Mouse (Mus musculus) midbrain, embryonic 15.5 days (tissue): ENCODE data around the gene Stx11. TPM values are rescaled to one million over a fixed set of nuclear protein-coding genes. Genes with fewer than 3 reads are reported as not detected.
"Not testable (repeated sequence)": the region's sequence is repeated elsewhere in the genome, so short reads cannot be mapped to it uniquely, and the experiment has no call there.

Experiments used
- ATAC-seq: fragments of 200-750 bp; cut with Nextera tagmentation; replicated peaks from 2 replicates; pipeline ENCODE4 v1.8.0; 2017; ENCODE audit warnings: moderate TSS enrichment
- H3K27ac ChIP-seq: fragments of 300-500 bp; sonication (generic); 2 replicates; pipeline ENCODE4 v1.5.1; 2015; ENCODE audit warnings: mild to moderate bottlenecking, inconsistent platforms
- H3K27me3 ChIP-seq: fragments of 300-500 bp; sonication (generic); replicated peaks from 2 replicates; pipeline ENCODE4 v1.6.1; 2015; ENCODE audit warnings: inconsistent platforms
- H3K36me3 ChIP-seq: fragments of 300-500 bp; sonication (generic); replicated peaks from 2 replicates; pipeline ENCODE4 v1.6.1; 2015; ENCODE audit warnings: inconsistent platforms
- H3K4me1 ChIP-seq: fragments of 300-500 bp; sonication (generic); 2 replicates; pipeline ENCODE4 v1.6.1; 2015; ENCODE audit warnings: inconsistent platforms
- H3K4me2 ChIP-seq: fragments of 300-500 bp; sonication (generic); 2 replicates; pipeline ENCODE4 v1.6.1; 2015; ENCODE audit warnings: inconsistent platforms, mild to moderate bottlenecking, moderate library complexity
- H3K4me3 ChIP-seq: fragments of 300-500 bp; sonication (generic); 2 replicates; pipeline ENCODE4 v1.5.1; 2015; ENCODE audit warnings: mild to moderate bottlenecking, inconsistent platforms
- H3K9ac ChIP-seq: fragments of 300-500 bp; sonication (generic); 2 replicates; pipeline ENCODE4 v1.6.1; 2015; ENCODE audit warnings: mild to moderate bottlenecking, inconsistent platforms
- H3K9me3 ChIP-seq: fragments of 300-500 bp; sonication (generic); 2 replicates; pipeline ENCODE4 v1.6.1; 2016; ENCODE audit warnings: inconsistent platforms
- WGBS: fragments of 180-500 bp; shearing (Covaris S2); methylation state at CpG from one replicate; pipeline ENCODE4 v1.1.7; 2015; ENCODE audit warnings: mixed read lengths; 5-methylcytosine and 5-hydroxymethylcytosine counted together
- polyA plus RNA-seq: library from polyadenylated mRNA; unstranded; fragments of >200 nt; fragmentation: Nextera tagmentation; extraction: Ambion mirVana; gene quantifications from 2 replicates; pipeline ENCODE4 v1.2.1, GENCODE M21; 2015

Stx11 gene
- polyA plus RNA-seq, 1 experiment from 2014 or later, result 1.4 TPM

GRCm38 (mm10) chr10:12981071-12981470 lies 17.0 kb upstream of the Stx11 start:
- Histone ChIP-seq H3K4me3 (no peak overlapping the region), H3K4me1 (no peaks in the 10 kb centered on the region), H3K9me3 (no peaks in the 10 kb centered on the region), H3K36me3 (no peaks in the 10 kb centered on the region), H3K27ac (no peak overlapping the region), H3K27me3 (no peaks in the 10 kb centered on the region), H3K9ac (no peak overlapping the region), H3K4me2 (no peak overlapping the region)
- ATAC-seq, result no peak
- 78% methylated on average over 7 of the region's 7 CpGs for WGBS

- Histone ChIP-seq H3K9me3 (no peaks in the 10 kb centered on the region), H3K4me3 (no peak overlapping the region), H3K4me2 (no peak overlapping the region), H3K9ac (no peak overlapping the region), H3K27me3 (no peaks in the 10 kb centered on the region), H3K36me3 (no peaks in the 10 kb centered on the region), H3K27ac (no peak overlapping the region), H3K4me1 (no peaks in the 10 kb centered on the region)
- no peak for ATAC-seq
- WGBS, result 78% methylated on average over 9 of the region's 9 CpGs
Observed at GRCm38 (mm10) chr10:12977787-12978212, 13.7 kb upstream of the Stx11 start.

GRCm38 (mm10) chr10:12976552-12976951 lies 12.5 kb upstream of the Stx11 start:
- no peaks in the 10 kb centered on the region for H3K9me3 ChIP-seq
- no peaks in the 10 kb centered on the region for H3K4me1 ChIP-seq
- no peaks in the 10 kb centered on the region for H3K27me3 ChIP-seq
- WGBS, result 92% methylated on average over 7 of the region's 7 CpGs
- H3K27ac ChIP-seq, result no peak overlapping the region
- no peak overlapping the region for H3K4me3 ChIP-seq
- no peak overlapping the region for H3K4me2 ChIP-seq
- no peak overlapping the region for H3K9ac ChIP-seq
- ATAC-seq, result no peak
- no peaks in the 10 kb centered on the region for H3K36me3 ChIP-seq

- no peak overlapping the region for H3K4me3 ChIP-seq
- no peaks in the 10 kb centered on the region for H3K4me1 ChIP-seq
- H3K27ac ChIP-seq, result no peak overlapping the region
- H3K36me3 ChIP-seq, result no peaks in the 10 kb centered on the region
- no peaks in the 10 kb centered on the region for H3K9me3 ChIP-seq
- H3K9ac ChIP-seq, result no peak overlapping the region
- H3K4me2 ChIP-seq, result no peak overlapping the region
- no peak for ATAC-seq
- no peaks in the 10 kb centered on the region for H3K27me3 ChIP-seq
- 90% methylated on average over 7 of the region's 7 CpGs for WGBS
Observed at GRCm38 (mm10) chr10:12975957-12976356, 11.9 kb upstream of the Stx11 start.

DNA sequence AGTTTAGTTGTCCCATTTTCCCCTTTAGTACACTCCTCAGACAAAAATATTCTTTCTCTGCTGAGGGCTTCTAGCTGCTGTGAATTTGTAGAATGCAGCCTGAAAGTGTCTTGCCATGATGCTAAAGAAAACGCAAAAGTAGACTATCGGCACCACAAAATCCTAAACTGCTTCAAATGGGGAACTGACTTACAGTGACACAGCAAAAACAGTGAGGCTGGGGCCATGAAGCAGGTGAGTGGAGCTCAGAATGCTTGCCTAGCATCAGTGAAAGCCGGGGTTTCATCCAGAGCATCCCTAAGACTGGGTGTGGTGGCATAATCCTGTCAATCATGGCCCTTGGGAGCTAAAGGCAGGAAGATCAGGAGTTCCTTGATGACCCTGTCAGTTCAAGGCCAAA lies 11.4 kb upstream of the Stx11 start:
- Histone ChIP-seq H3K9me3 (no peaks in the 10 kb centered on the region), H3K27ac (no peak overlapping the region), H3K9ac (no peak overlapping the region), H3K27me3 (no peaks in the 10 kb centered on the region), H3K36me3 (no peaks in the 10 kb centered on the region), H3K4me2 (no peak overlapping the region), H3K4me1 (no peaks in the 10 kb centered on the region), H3K4me3 (no peak overlapping the region)
- WGBS, result 90% methylated on average over 3 of the region's 3 CpGs
- ATAC-seq, result no peak

- H3K4me2 ChIP-seq, result no peak overlapping the region
- H3K9me3 ChIP-seq, result no peaks in the 10 kb centered on the region
- H3K4me1 ChIP-seq, result no peaks in the 10 kb centered on the region
- H3K4me3 ChIP-seq, result no peak overlapping the region
- no peaks in the 10 kb centered on the region for H3K27me3 ChIP-seq
- H3K27ac ChIP-seq, result no peak overlapping the region
- H3K9ac ChIP-seq, result no peak overlapping the region
- WGBS, result 93% methylated on average over 6 of the region's 6 CpGs
- no peak for ATAC-seq
- H3K36me3 ChIP-seq, result no peaks in the 10 kb centered on the region
Observed at GRCm38 (mm10) chr10:12974572-12974971, 10.5 kb upstream of the Stx11 start.

- Histone ChIP-seq H3K36me3 (no peaks in the 10 kb centered on the region), H3K4me1 (peaks cover 8% of the 10 kb centered on the region; the same call in 1 of the 2 replicates), H3K4me3 (no peak overlapping the region), H3K9ac (no peak overlapping the region), H3K4me2 (no peak overlapping the region), H3K27ac (no peak overlapping the region), H3K27me3 (peaks cover 4% of the 10 kb centered on the region), H3K9me3 (no peaks in the 10 kb centered on the region)
- ATAC-seq, result no peak
- 86% methylated on average over 5 of the region's 5 CpGs for WGBS
Observed at GRCm38 (mm10) chr10:12965669-12966180, 1.6 kb upstream of the Stx11 start.

GRCm38 (mm10) chr10:12963362-12964147 lies 543 bp downstream of the Stx11 start:
- Histone ChIP-seq H3K9ac (peak overlapping the region; percentile 43), H3K4me3 (peak overlapping the region; percentile 87), H3K27ac (no peak overlapping the region), H3K36me3 (no peaks in the 10 kb centered on the region), H3K4me1 (peaks cover 8% of the 10 kb centered on the region; the same call in 1 of the 2 replicates), H3K4me2 (peak overlapping the region; percentile 99), H3K27me3 (peaks cover 4% of the 10 kb centered on the region), H3K9me3 (no peaks in the 10 kb centered on the region)
- WGBS, result 5% methylated on average over 29 of the region's 29 CpGs
- ATAC-seq, result no peak

DNA sequence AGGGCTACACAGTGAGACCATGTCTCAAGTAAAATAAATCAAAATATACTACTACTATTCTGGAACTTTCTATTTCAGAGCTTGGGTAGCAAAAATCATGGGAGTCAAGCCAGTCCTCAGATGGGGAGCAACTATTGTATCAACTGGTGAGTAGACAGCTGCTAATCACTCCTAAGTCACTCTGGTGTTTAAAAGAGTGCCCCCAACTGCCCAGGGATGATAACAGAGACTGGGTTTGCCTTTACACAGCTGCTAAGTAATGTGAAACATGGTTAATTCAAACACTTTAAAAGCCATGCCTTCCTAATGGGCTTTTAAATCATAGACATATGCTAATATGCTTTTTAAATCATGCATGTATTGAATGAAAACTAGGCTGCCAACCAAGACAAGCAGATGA lies 1.9 kb downstream of the Stx11 start:
- Histone ChIP-seq H3K4me3 (no peak overlapping the region), H3K27ac (no peak overlapping the region), H3K27me3 (peaks cover 4% of the 10 kb centered on the region), H3K4me1 (peaks cover 8% of the 10 kb centered on the region; the same call in 1 of the 2 replicates), H3K4me2 (no peak overlapping the region), H3K9me3 (no peaks in the 10 kb centered on the region), H3K36me3 (no peaks in the 10 kb centered on the region), H3K9ac (no peak overlapping the region)
- ATAC-seq, result no peak

GRCm38 (mm10) chr10:12961546-12961945 lies 2.6 kb downstream of the Stx11 start:
- H3K4me2 ChIP-seq, result no peak overlapping the region
- H3K27ac ChIP-seq, result no peak overlapping the region
- H3K9ac ChIP-seq, result no peak overlapping the region
- H3K4me3 ChIP-seq, result no peak overlapping the region
- 90% methylated on average over 8 of the region's 8 CpGs for WGBS
- peaks cover 4% of the 10 kb centered on the region for H3K27me3 ChIP-seq
- H3K36me3 ChIP-seq, result no peaks in the 10 kb centered on the region
- ATAC-seq, result no peak
- H3K4me1 ChIP-seq, result peaks cover 8% of the 10 kb centered on the region; the same call in 1 of the 2 replicates
- no peaks in the 10 kb centered on the region for H3K9me3 ChIP-seq

- Histone ChIP-seq H3K9ac (no peak overlapping the region), H3K4me2 (no peak overlapping the region), H3K4me1 (no peaks in the 10 kb centered on the region), H3K27me3 (no peaks in the 10 kb centered on the region), H3K4me3 (no peak overlapping the region), H3K27ac (no peak overlapping the region), H3K36me3 (no peaks in the 10 kb centered on the region), H3K9me3 (no peaks in the 10 kb centered on the region)
- WGBS, result 73% methylated on average over 4 of the region's 4 CpGs
- no peak for ATAC-seq
Observed at GRCm38 (mm10) chr10:12957271-12957670, 6.8 kb downstream of the Stx11 start.

GRCm38 (mm10) chr10:12955831-12956230 lies 8.3 kb downstream of the Stx11 start:
- 57% methylated on average over 1 of the region's 1 CpGs for WGBS
- ATAC-seq, result no peak
- H3K9ac ChIP-seq, result no peak overlapping the region
- H3K27me3 ChIP-seq, result no peaks in the 10 kb centered on the region
- H3K36me3 ChIP-seq, result no peaks in the 10 kb centered on the region
- H3K4me2 ChIP-seq, result no peak overlapping the region
- no peak overlapping the region for H3K27ac ChIP-seq
- H3K4me1 ChIP-seq, result no peaks in the 10 kb centered on the region
- no peaks in the 10 kb centered on the region for H3K9me3 ChIP-seq
- H3K4me3 ChIP-seq, result no peak overlapping the region

GRCm38 (mm10) chr10:12951358-12951757 lies 12.7 kb downstream of the Stx11 start:
- not testable (repeated sequence) for H3K9me3 ChIP-seq, H3K27me3 ChIP-seq, H3K9ac ChIP-seq, H3K4me3 ChIP-seq, ATAC-seq, H3K4me1 ChIP-seq, H3K4me2 ChIP-seq, H3K27ac ChIP-seq, H3K36me3 ChIP-seq
- WGBS, result 70% methylated on average over 4 of the region's 4 CpGs
